Mouse (Mus musculus) stomach, postnatal 0 days (tissue): ENCODE data around the gene Baiap2. TPM values are rescaled to one million over a fixed set of nuclear protein-coding genes. Genes with fewer than 3 reads are reported as not detected.

Experiments used
- ATAC-seq: fragments of 200-750 bp; cut with Nextera tagmentation; 2 replicates; pipeline ENCODE4 v1.8.0; 2017; ENCODE audit not compliant: low FRiP score, low TSS enrichment
- DNase-seq: peaks from one replicate; pipeline ENCODE4 v3.0.0-alpha.2; 2016; ENCODE audit warnings: low spot score
- H3K27ac ChIP-seq: fragments of 300-500 bp; sonication (generic); replicated peaks from 2 replicates; pipeline ENCODE4 v1.5.1; 2014; ENCODE audit warnings: mild to moderate bottlenecking, control low read depth
- H3K27me3 ChIP-seq: fragments of 300-500 bp; sonication (generic); 2 replicates; pipeline ENCODE4 v1.6.1; 2014; ENCODE audit warnings: low read length; ENCODE audit not compliant: control insufficient read depth, insufficient read depth
- H3K36me3 ChIP-seq: fragments of 300-500 bp; sonication (generic); 2 replicates; pipeline ENCODE4 v1.6.1; 2014; ENCODE audit warnings: low read length, mixed read lengths; ENCODE audit not compliant: control insufficient read depth, insufficient read depth
- H3K4me1 ChIP-seq: fragments of 300-500 bp; sonication (generic); replicated peaks from 2 replicates; pipeline ENCODE4 v1.6.1; 2014; ENCODE audit warnings: antibody characterized with exemption; ENCODE audit not compliant: control insufficient read depth, insufficient read depth
- H3K4me2 ChIP-seq: fragments of 300-500 bp; sonication (generic); replicated peaks from 2 replicates; pipeline ENCODE4 v1.6.1; 2014; ENCODE audit warnings: low read depth, mild to moderate bottlenecking, control low read depth, moderate library complexity
- H3K4me3 ChIP-seq: fragments of 300-500 bp; sonication (generic); 2 replicates; pipeline ENCODE4 v1.5.1; 2014; ENCODE audit warnings: low read depth, low read length, control low read depth
- H3K9ac ChIP-seq: fragments of 300-500 bp; sonication (generic); 2 replicates; pipeline ENCODE4 v1.6.1; 2014; ENCODE audit warnings: mild to moderate bottlenecking, low read length, control low read depth, mixed read lengths
- H3K9me3 ChIP-seq: fragments of 300-500 bp; sonication (generic); 2 replicates; pipeline ENCODE4 v1.6.1; 2016; ENCODE audit warnings: low read length; ENCODE audit not compliant: control insufficient read depth
- CTCF ChIP-seq: IDR thresholded peaks from 2 replicates; pipeline ENCODE4 v1.5.1; 2016; ENCODE audit warnings: antibody characterized with exemption, low read depth, mild to moderate bottlenecking, moderate library complexity
- EP300 ChIP-seq: optimal IDR thresholded peaks from 2 replicates; pipeline ENCODE3; 2016; ENCODE audit warnings: antibody characterized with exemption
- WGBS: fragments of 180-500 bp; shearing (Covaris S2); extraction: QIAGEN DNeasy Blood & Tissue Kit; methylation state at CpG from one replicate; pipeline ENCODE4 v1.1.7; 2014; 5-methylcytosine and 5-hydroxymethylcytosine counted together
- polyA plus RNA-seq: library from polyadenylated mRNA; unstranded; fragments of >200 nt; fragmentation: Nextera tagmentation; extraction: Ambion mirVana; gene quantifications from 2 replicates; pipeline ENCODE4 v1.2.1, GENCODE M21; 2015

The Baiap2 gene
- polyA plus RNA-seq, 1 experiment from 2014 or later: 35.1 TPM

DNA sequence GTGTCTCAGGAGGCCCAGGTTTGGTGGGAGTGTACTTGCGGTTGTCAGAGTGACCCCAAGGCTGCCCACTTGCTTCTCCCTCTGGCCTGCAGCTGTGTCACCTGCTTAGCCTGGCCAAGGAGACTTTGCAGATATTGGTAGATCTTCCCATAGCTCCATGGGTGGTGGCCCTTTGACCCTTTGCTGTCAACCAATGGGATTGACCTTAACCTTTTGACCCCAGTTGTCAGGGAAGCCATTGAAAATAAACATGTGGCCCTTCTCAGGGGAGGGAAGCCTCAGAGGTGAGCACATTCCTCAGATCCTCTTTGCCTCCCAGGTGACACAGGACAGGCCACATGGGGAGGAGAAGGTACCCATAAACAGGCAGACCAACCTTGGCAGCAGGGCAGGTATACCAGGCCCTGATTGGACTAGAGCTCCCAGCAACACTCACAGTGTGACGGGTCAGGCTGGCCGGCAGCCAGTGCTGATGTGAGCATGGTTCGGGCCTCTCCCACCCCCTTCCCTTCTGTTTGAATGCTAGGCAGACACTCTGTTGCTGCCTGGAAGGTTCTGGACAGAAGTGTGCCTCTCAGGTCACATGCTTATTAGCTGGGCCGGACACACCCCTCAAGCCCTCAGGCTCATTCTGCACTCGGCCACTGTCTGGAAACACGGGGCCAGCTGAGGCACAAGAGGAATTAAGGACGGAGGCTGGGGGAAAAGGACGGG is 87.0 kb downstream of the Baiap2 start:
- Histone ChIP-seq H3K4me3 (no peak overlapping the region), H3K9me3 (no peaks in the 10 kb centered on the region), H3K4me1 (no peaks in the 10 kb centered on the region), H3K36me3 (no peaks in the 10 kb centered on the region), H3K4me2 (no peak overlapping the region), H3K9ac (no peak overlapping the region), H3K27ac (no peak overlapping the region), H3K27me3 (no peaks in the 10 kb centered on the region)
- DNase-seq (no peak), ATAC-seq (peak; percentile 24; the same call in 1 of the 2 replicates)
- TF ChIP-seq EP300 (no peak), CTCF (no peak)
- 43% methylated on average over 9 of the region's 9 CpGs for WGBS

DNA sequence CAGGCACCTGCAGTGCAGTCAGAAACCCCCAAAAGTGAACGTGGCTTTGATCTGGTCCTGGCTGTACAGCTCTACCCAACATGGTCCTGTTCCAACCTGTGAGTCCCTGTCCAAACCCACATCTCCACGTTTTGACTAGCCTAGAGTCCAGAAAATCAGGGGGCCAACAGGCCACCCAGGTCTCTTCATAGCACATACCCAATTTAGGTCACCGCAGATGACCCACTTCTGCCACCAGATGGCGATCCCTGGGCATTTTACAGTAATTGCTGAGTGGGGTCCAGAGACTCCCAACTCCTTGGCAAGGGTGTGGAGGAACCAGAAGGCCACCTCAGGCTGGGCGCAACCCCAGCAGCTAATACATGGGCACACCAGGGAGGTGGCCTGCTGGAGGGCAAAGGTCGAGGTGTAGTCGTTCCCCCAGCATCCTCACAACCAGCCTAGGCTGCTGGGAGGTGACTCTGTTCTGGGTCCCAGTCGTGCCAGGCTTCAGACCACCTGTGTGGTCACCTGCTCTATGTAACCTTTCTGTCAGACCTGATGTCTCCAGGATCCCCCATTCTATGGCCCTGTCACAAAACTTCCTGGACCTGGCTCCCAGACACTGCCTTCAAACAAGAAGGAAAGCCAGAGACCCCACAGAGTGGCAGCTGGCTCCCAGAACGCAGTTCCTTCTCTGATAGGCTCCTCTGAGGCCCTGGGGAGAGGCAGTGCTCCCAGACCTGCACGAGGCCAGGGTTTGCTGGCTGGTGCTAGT is 87.8 kb downstream of the Baiap2 start:
- H3K27ac ChIP-seq: no peak overlapping the region
- no peak overlapping the region for H3K9ac ChIP-seq
- H3K4me2 ChIP-seq: no peak overlapping the region
- TF ChIP-seq EP300 (no peak), CTCF (peak; percentile 84)
- H3K27me3 ChIP-seq: no peaks in the 10 kb centered on the region
- no peak overlapping the region for H3K4me3 ChIP-seq
- ATAC-seq: peak; percentile 17; the same call in 1 of the 2 replicates
- no peaks in the 10 kb centered on the region for H3K36me3 ChIP-seq
- H3K9me3 ChIP-seq: no peaks in the 10 kb centered on the region
- WGBS: 38% methylated on average over 10 of the region's 10 CpGs
- no peak for DNase-seq
- no peaks in the 10 kb centered on the region for H3K4me1 ChIP-seq

DNA sequence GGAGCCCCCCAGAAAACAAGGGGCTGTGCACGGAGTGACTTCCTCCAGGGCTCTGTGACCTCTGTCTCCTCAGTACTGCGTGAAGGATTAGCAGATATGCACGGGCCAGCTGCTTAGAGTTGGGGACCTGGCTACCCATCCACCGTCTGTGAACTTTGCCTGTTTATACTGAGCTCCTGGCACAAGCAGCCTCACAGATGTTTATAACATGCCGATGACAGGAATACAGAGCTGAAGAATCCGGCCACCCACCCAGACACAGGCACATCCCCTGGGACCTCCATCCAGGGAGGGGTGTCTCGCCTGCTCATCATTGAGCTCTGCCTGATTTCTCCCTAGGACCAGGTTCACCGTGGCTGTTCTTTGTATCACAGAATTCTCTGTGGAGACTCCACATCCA is 89.5 kb downstream of the Baiap2 start:
- H3K27me3 ChIP-seq: no peaks in the 10 kb centered on the region
- H3K9me3 ChIP-seq: no peaks in the 10 kb centered on the region
- H3K4me2 ChIP-seq: no peak overlapping the region
- no peaks in the 10 kb centered on the region for H3K36me3 ChIP-seq
- no peak overlapping the region for H3K4me3 ChIP-seq
- no peaks in the 10 kb centered on the region for H3K4me1 ChIP-seq
- 32% methylated on average over 8 of the region's 8 CpGs for WGBS
- no peak overlapping the region for H3K9ac ChIP-seq
- TF ChIP-seq EP300 (no peak), CTCF (no peak)
- no peak overlapping the region for H3K27ac ChIP-seq
- ATAC-seq: no peak
- no peak for DNase-seq

DNA sequence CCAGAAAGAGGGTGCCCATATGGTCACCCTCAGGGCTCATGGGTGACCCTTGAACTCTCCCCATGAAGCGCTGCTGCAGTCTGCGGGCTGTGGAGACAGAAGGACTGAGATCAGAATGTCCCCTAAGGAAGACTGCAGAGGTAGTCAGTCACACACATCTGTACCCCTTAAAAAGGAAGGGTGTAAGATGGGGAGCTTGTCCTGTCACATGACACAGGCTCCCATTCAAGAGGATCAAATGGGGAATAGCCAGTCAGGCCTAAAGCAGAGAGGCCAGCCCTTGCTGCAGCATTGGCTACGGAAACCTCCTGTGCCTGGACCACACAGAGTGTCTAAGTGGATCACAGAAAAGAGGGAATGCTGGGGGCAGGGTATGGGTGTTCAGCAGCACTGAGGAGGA is 90.9 kb downstream of the Baiap2 start:
- Histone ChIP-seq H3K4me1 (no peaks in the 10 kb centered on the region), H3K27ac (no peak overlapping the region), H3K4me2 (no peak overlapping the region), H3K9ac (no peak overlapping the region), H3K27me3 (no peaks in the 10 kb centered on the region), H3K4me3 (no peak overlapping the region), H3K9me3 (no peaks in the 10 kb centered on the region), H3K36me3 (no peaks in the 10 kb centered on the region)
- DNase-seq (no peak), ATAC-seq (no peak)
- WGBS: 82% methylated on average over 3 of the region's 3 CpGs
- TF ChIP-seq CTCF (no peak), EP300 (no peak)

DNA sequence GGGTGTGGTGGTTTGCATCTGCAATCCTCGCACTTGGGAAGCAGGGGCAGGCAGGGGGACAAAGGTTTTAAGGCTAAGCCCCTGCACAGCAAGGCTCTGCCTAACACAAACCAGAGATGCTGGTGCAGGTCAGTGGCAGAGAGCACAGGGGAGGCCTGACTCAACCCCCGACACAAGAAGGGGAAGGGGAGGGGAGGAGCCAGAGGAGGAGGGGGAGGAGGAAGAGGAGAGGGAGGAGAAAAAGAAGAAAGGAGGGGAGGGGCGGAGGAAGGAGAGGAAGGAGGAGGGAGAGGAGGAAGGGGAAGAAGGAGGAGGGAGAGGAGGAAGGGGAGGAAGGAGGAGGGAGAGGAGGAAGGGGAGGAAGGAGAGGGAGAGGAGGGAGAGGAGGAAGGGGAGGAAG is 91.7 kb downstream of the Baiap2 start:
- H3K36me3 ChIP-seq: no peaks in the 10 kb centered on the region
- DNase-seq (no peak), ATAC-seq (no peak)
- WGBS: 40% methylated on average over 3 of the region's 3 CpGs
- H3K4me3 ChIP-seq: no peak overlapping the region
- no peaks in the 10 kb centered on the region for H3K9me3 ChIP-seq
- no peak overlapping the region for H3K4me2 ChIP-seq
- H3K9ac ChIP-seq: no peak overlapping the region
- H3K27ac ChIP-seq: no peak overlapping the region
- H3K27me3 ChIP-seq: no peaks in the 10 kb centered on the region
- no peak for TF ChIP-seq EP300
- no peak for TF ChIP-seq CTCF
- H3K4me1 ChIP-seq: no peaks in the 10 kb centered on the region

DNA sequence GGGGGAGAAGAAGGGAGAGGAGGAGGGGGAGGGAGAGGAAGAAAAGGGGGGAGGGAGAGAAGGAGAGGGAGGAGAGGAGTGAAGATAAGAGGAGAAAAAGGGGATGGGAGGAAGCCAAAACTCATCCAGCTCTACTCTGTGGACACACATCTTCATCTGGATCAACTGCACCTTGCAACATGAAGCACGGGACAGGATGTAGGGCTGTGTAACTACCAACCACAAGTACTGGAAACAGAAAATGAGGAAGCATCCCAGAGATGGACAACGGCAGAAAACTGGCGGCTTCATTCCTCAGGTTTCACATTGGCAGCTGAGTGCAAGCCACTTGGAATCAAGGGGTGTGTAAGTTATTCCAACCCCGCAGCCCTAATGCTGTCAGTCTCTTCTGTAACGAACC is 92.2 kb downstream of the Baiap2 start:
- Histone ChIP-seq H3K36me3 (no peaks in the 10 kb centered on the region), H3K27ac (no peak overlapping the region), H3K4me1 (no peaks in the 10 kb centered on the region), H3K27me3 (no peaks in the 10 kb centered on the region), H3K9me3 (no peaks in the 10 kb centered on the region), H3K4me3 (no peak overlapping the region), H3K4me2 (no peak overlapping the region), H3K9ac (no peak overlapping the region)
- no peak for DNase-seq
- ATAC-seq: no peak
- WGBS: 74% methylated on average over 5 of the region's 5 CpGs
- no peak for TF ChIP-seq CTCF
- TF ChIP-seq EP300: no peak
